Mouse (Mus musculus): ENCODE data around the gene Olfr1305.
A peak's percentile ranks its signal among the peaks of the same experiment; 100 is the strongest.

Gene Olfr1305

DNA sequence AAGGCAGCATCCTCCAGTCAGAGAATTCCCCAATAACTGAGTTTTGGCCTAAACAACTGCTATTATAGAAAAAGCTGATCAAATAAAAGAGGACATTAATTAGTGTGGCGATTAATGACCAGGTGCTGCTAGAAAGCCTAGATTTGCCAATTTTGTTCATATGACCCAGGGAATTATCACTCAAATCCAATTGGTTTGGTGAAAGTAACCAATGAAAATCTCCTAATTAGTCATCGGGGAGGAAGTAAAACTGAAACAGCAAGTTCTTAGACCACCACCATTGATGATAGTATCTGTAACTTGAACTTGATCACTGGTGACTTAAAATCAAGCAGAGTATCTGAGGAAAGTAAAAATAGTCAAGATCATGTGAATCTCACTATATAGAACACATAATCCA lies at the start of gene Olfr1305:
TSS of gene Olfr1305 (minus strand) at position 101 of the 400 bp plus-strand sequence.
- no peak for DNase-seq (ENCODE audit: low spot score)

DNA sequence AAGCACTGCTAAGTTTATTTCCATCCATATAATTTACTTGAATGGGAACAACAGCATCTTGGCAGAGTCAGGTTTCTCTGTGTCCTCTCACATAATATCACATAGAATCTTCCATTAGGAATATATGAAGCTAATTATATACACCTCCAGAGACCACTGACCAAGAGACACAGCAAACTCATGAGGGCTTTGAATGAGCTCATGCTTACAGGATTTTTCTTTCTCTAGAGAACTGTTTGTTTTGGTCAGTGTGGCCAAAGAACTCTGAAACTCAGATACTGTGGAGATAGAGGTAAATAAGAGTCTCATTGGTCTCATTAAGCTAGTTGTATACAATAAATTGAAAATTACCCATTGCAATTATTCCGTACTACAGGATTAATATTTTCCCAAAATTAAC lies 39.2 kb upstream of the Olfr1305 start, which contains the start of gene Olfr1306:
TSS of gene Olfr1306 (minus strand) at position 101 of the 400 bp plus-strand sequence.
- no peak for DNase-seq (ENCODE audit: low spot score)

DNA sequence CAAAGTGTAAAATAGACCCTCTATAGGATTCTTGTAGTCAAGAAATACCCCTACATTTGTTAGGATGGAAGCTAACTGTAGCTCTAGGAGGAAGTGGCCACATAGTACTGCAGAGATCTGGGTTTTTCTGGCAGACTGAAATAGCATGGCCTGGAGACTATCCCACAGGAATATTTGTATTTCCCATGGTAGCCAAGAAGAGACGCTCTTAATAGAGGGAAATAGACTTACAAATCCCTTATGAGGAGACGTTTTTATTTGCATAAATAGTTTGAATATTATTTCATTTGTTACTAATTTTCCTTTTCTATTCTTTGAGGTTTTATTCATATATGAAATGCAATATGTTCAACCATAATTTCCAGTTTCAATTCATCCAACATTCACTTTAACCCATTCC lies 56.7 kb downstream of the Olfr1305 start, which contains the start of gene Olfr1303:
TSS of gene Olfr1303 (minus strand) at position 101 of the 400 bp plus-strand sequence.
- DNase-seq (ENCODE audit: low spot score), result peak; percentile 0
